Mouse (Mus musculus) ovary, adult 18-20 months (tissue): ENCODE results near the gene Slc24a3.

Experiments
- DNase-seq: peaks from one replicate; pipeline ENCODE4 v3.0.0; 2022; ENCODE audit warnings: low spot score, mixed read lengths

Gene Slc24a3

GRCm38 (mm10) chr2:145683536-145683935 is 516.0 kb downstream of the Slc24a3 start:
- peak; percentile 65 for DNase-seq

- DNase-seq, result no peak
Measured at GRCm38 (mm10) chr2:145684151-145684550, 516.6 kb downstream of the Slc24a3 start.

- no peak for DNase-seq
Measured at GRCm38 (mm10) chr2:145684891-145685290, 517.3 kb downstream of the Slc24a3 start.

GRCm38 (mm10) chr2:145686017-145686416 is 518.5 kb downstream of the Slc24a3 start:
- DNase-seq, result no peak

GRCm38 (mm10) chr2:145691367-145692009 is 523.9 kb downstream of the Slc24a3 start:
- no peak for DNase-seq
